Mouse (Mus musculus): Measurements from ENCODE around the gene Krt39. TPM values are rescaled to one million over a fixed set of nuclear protein-coding genes. Genes with fewer than 3 reads are reported as not detected.

Gene Krt39
- polyA plus RNA-seq, 1 experiment from 2014 or later = not detected

DNA sequence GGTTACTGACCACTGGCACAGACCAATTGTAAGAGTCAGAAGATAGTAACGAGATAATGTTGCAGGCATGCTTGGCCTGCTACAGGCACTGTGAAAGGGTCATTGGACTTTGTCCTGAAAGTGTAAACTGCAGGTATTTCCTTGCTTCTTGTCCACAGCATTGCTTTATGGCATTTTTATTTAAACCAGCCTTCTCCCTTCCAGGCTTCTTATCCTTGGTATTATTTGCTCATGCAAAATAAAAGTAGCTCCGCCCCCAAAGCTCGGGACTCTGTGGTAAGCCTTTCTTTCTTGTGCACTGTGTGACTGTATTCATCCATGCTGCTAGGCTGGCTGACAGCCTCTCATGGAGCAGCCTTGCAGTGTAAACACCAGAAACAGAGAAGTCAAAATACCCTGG is 31.9 kb downstream of the Krt39 start:
- Histone ChIP-seq H3K4me1 (ENCODE audit: control insufficient read depth, insufficient read depth, low read length) (no peaks in the 10 kb centered on the region), H3K36me3 (ENCODE audit: control insufficient read depth, insufficient read depth, low read length) (no peaks in the 10 kb centered on the region), H3K9ac (ENCODE audit: low read depth, low read length) (no peak overlapping the region), H3K4me2 (ENCODE audit: low read length) (no peak overlapping the region), H3K4me3 (ENCODE audit: low read depth, low read length) (no peak overlapping the region), H3K9me3 (replicated peaks; ENCODE audit: control insufficient read depth, low read length, poor library complexity, severe bottlenecking) (no peaks in the 10 kb centered on the region), H3K27ac (ENCODE audit: low read length) (no peak overlapping the region), H3K27me3 (ENCODE audit: control insufficient read depth, insufficient read depth, low read depth, low read length) (no peaks in the 10 kb centered on the region)
- WGBS = 38% methylated on average over 3 of the region's 3 CpGs
- ATAC-seq = no peak

DNA sequence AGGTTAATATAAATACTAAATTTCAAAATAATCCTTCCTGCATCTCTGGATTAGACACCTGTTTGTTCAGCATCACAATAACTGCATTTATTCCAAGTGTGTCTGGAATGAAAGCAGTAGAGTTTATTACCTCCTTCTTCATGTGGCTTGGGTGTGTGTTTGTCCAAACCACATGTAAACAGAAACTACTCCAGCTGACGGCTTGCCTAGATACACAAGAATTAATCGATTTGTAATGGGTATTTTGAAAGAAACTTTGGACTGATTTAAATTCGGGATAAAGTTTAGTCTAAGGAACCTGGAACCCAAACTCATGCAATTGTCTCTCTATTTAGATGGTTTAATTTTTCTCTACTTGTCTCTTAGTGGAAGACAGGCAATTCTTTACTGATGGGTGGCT is 46.2 kb downstream of the Krt39 start:
- Histone ChIP-seq H3K4me3 (ENCODE audit: low read depth, low read length) (no peak overlapping the region), H3K4me2 (ENCODE audit: low read length) (no peak overlapping the region), H3K27me3 (ENCODE audit: control insufficient read depth, insufficient read depth, low read depth, low read length) (no peaks in the 10 kb centered on the region), H3K4me1 (ENCODE audit: control insufficient read depth, insufficient read depth, low read length) (no peaks in the 10 kb centered on the region), H3K36me3 (ENCODE audit: control insufficient read depth, insufficient read depth, low read length) (no peaks in the 10 kb centered on the region), H3K9me3 (replicated peaks; ENCODE audit: control insufficient read depth, low read length, poor library complexity, severe bottlenecking) (no peaks in the 10 kb centered on the region), H3K9ac (ENCODE audit: low read depth, low read length) (no peak overlapping the region), H3K27ac (ENCODE audit: low read length) (no peak overlapping the region)
- WGBS = 82% methylated on average over 3 of the region's 3 CpGs
- ATAC-seq = no peak

DNA sequence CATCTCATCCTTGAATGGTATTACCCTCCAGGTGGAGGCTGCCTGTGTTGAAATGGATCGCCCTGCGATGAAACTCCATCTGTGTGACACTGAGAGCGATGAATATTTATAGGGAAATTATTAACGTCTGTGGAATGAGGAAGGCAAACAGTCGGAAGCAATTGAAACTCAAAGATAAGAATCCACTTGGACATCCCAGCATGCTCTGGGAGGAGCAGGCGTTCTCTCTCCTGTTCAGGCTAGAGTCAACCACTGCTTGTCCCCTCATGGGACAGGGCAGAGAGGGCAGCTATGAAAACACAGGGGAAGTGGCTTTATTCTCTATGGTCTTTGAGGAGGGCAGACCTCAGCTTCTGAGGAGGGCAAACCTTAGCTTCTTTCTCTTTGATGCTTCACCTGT is 47.7 kb downstream of the Krt39 start:
- Histone ChIP-seq H3K27ac (ENCODE audit: low read length) (no peak overlapping the region), H3K4me1 (ENCODE audit: control insufficient read depth, insufficient read depth, low read length) (no peaks in the 10 kb centered on the region), H3K27me3 (ENCODE audit: control insufficient read depth, insufficient read depth, low read depth, low read length) (no peaks in the 10 kb centered on the region), H3K4me3 (ENCODE audit: low read depth, low read length) (no peak overlapping the region), H3K4me2 (ENCODE audit: low read length) (no peak overlapping the region), H3K36me3 (ENCODE audit: control insufficient read depth, insufficient read depth, low read length) (no peaks in the 10 kb centered on the region), H3K9me3 (replicated peaks; ENCODE audit: control insufficient read depth, low read length, poor library complexity, severe bottlenecking) (no peaks in the 10 kb centered on the region), H3K9ac (ENCODE audit: low read depth, low read length) (no peak overlapping the region)
- no peak for ATAC-seq
- WGBS = 60% methylated on average over 6 of the region's 6 CpGs

DNA sequence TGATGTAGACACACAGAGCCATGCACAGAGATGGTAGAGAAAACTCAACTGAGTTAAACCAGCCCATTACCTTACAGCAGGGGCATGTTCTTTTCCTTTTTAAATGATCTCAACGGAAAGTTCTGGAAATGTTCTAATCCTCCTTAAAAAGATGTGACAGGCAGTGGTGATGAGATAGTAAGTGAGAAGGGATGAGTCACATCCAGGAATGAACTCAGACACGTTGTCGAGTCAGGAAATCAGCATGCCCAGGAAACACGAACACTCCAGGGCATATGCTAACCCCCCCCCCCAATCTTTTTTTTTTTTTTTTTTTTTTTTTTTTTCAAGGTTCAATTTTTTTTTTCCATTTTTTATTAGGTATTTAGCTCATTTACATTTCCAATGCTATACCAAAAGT is 48.7 kb downstream of the Krt39 start:
- no peak overlapping the region for H3K4me3 ChIP-seq (ENCODE audit: low read depth, low read length)
- no peaks in the 10 kb centered on the region for H3K9me3 ChIP-seq (replicated peaks; ENCODE audit: control insufficient read depth, low read length, poor library complexity, severe bottlenecking)
- ATAC-seq = no peak
- 84% methylated on average over 4 of the region's 4 CpGs for WGBS
- no peak overlapping the region for H3K4me2 ChIP-seq (ENCODE audit: low read length)
- H3K9ac ChIP-seq (ENCODE audit: low read depth, low read length) = no peak overlapping the region
- H3K27me3 ChIP-seq (ENCODE audit: control insufficient read depth, insufficient read depth, low read depth, low read length) = no peaks in the 10 kb centered on the region
- H3K36me3 ChIP-seq (ENCODE audit: control insufficient read depth, insufficient read depth, low read length) = no peaks in the 10 kb centered on the region
- no peak overlapping the region for H3K27ac ChIP-seq (ENCODE audit: low read length)
- H3K4me1 ChIP-seq (ENCODE audit: control insufficient read depth, insufficient read depth, low read length) = no peaks in the 10 kb centered on the region

DNA sequence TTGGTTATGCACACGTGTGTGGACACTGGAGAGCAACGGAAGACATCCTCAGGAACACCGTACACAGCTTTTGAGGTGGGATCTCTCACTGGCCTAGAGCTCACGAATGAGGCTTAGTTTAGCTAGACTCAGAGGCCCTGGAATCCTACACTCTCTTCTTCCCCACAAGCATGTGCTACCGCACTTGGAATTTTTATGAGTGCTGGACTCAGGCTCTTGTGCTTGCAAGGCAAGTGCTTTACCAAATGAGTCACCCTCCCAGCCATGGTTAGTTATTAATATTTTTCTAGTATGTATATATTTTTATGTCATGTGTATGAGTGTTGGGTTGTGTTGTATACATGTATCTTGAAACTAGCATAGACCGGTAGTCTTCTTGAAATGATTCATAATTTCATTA is 49.2 kb downstream of the Krt39 start:
- 95% methylated on average over 6 of the region's 6 CpGs for WGBS
- no peak overlapping the region for H3K4me3 ChIP-seq (ENCODE audit: low read depth, low read length)
- no peak for ATAC-seq

DNA sequence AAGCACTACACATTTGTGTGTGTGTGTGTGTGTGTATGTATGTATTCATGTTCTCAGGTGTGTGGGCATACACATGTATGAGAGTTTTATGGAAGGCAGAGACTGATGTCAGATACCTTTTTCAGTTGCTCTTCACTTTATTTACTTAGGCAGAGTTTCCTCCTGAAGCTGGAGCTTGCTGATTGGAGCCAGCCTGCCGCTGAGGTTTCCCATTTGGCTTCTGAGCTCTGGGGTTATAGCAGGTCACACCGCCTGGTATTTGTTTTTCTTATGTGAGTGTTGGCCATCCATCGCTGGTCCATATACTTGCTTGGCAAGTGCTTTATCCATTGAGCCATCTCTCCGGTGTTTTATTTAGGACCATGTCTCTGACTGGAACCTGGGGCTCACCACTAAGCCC is 51.9 kb downstream of the Krt39 start:
- Histone ChIP-seq H3K36me3 (ENCODE audit: control insufficient read depth, insufficient read depth, low read length) (no peaks in the 10 kb centered on the region), H3K27ac (ENCODE audit: low read length) (no peak overlapping the region), H3K9me3 (replicated peaks; ENCODE audit: control insufficient read depth, low read length, poor library complexity, severe bottlenecking) (no peaks in the 10 kb centered on the region), H3K4me2 (ENCODE audit: low read length) (no peak overlapping the region), H3K9ac (ENCODE audit: low read depth, low read length) (no peak overlapping the region), H3K4me3 (ENCODE audit: low read depth, low read length) (no peak overlapping the region), H3K27me3 (ENCODE audit: control insufficient read depth, insufficient read depth, low read depth, low read length) (no peaks in the 10 kb centered on the region), H3K4me1 (ENCODE audit: control insufficient read depth, insufficient read depth, low read length) (no peaks in the 10 kb centered on the region)
- no peak for ATAC-seq
- 91% methylated on average over 4 of the region's 4 CpGs for whole genome bisulfite sequencing

More for the DNA sequence above, 49.2 kb downstream of the Krt39 start:
- no peak overlapping the region for H3K27ac ChIP-seq (ENCODE audit: low read length)
- no peak overlapping the region for H3K9ac ChIP-seq (ENCODE audit: low read depth, low read length)
- H3K4me2 ChIP-seq (ENCODE audit: low read length) = no peak overlapping the region
- no peaks in the 10 kb centered on the region for H3K36me3 ChIP-seq (ENCODE audit: control insufficient read depth, insufficient read depth, low read length)
- H3K27me3 ChIP-seq (ENCODE audit: control insufficient read depth, insufficient read depth, low read depth, low read length) = no peaks in the 10 kb centered on the region
- no peaks in the 10 kb centered on the region for H3K9me3 ChIP-seq (replicated peaks; ENCODE audit: control insufficient read depth, low read length, poor library complexity, severe bottlenecking)
- H3K4me1 ChIP-seq (ENCODE audit: control insufficient read depth, insufficient read depth, low read length) = no peaks in the 10 kb centered on the region

DNA sequence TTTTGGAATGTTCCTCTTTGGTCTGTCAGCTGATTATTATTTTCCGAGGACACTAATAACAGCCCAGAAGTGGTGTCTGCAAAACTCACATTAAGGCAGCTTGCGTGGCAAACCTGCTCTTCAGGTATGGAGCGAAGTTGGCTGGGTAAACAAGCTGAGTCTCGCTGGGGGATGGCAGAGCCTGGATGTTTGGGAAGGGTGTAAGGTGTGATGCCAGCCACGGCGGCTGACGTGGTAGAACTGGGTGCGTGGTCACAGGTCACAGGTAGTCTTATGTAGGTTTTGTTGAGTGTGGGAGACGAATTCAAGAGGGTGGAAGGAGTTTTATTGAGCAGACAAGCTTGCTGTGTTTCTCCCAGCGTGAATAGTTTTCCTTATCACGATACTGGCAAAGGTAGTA is 52.6 kb downstream of the Krt39 start:
- ATAC-seq = no peak
- no peak overlapping the region for H3K4me2 ChIP-seq (ENCODE audit: low read length)
- WGBS = 88% methylated on average over 11 of the region's 11 CpGs
- no peak overlapping the region for H3K4me3 ChIP-seq (ENCODE audit: low read depth, low read length)
- H3K9ac ChIP-seq (ENCODE audit: low read depth, low read length) = no peak overlapping the region
- no peaks in the 10 kb centered on the region for H3K4me1 ChIP-seq (ENCODE audit: control insufficient read depth, insufficient read depth, low read length)
- H3K27ac ChIP-seq (ENCODE audit: low read length) = no peak overlapping the region
- no peaks in the 10 kb centered on the region for H3K9me3 ChIP-seq (replicated peaks; ENCODE audit: control insufficient read depth, low read length, poor library complexity, severe bottlenecking)
- H3K36me3 ChIP-seq (ENCODE audit: control insufficient read depth, insufficient read depth, low read length) = no peaks in the 10 kb centered on the region
- no peaks in the 10 kb centered on the region for H3K27me3 ChIP-seq (ENCODE audit: control insufficient read depth, insufficient read depth, low read depth, low read length)

DNA sequence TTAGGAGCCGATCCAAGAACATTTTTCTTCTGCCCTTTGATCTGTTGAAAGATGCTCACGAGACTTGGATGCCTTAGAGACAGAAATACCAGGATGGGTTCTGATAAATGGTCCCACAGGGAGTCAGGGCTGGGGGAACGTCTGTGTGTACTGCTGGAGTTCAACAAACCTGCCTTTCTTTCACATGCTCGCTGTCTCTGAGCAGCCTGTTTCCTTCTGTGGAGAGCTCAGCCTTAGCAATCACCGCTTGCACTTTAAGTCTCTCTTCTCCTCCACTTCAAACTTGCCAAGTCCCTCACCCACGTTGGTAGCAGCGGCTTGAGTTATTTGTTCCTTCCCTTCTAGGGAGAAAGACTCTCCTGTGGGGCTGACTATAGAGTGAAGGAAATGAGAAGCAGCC is 54.8 kb downstream of the Krt39 start:
- no peaks in the 10 kb centered on the region for H3K36me3 ChIP-seq (ENCODE audit: control insufficient read depth, insufficient read depth, low read length)
- 31% methylated on average over 7 of the region's 7 CpGs for WGBS
- no peak overlapping the region for H3K27ac ChIP-seq (ENCODE audit: low read length)
- no peak overlapping the region for H3K4me2 ChIP-seq (ENCODE audit: low read length)
- ATAC-seq = no peak
- no peak overlapping the region for H3K9ac ChIP-seq (ENCODE audit: low read depth, low read length)
- H3K4me1 ChIP-seq (ENCODE audit: control insufficient read depth, insufficient read depth, low read length) = no peaks in the 10 kb centered on the region
- H3K4me3 ChIP-seq (ENCODE audit: low read depth, low read length) = no peak overlapping the region
- H3K27me3 ChIP-seq (ENCODE audit: control insufficient read depth, insufficient read depth, low read depth, low read length) = no peaks in the 10 kb centered on the region
- H3K9me3 ChIP-seq (replicated peaks; ENCODE audit: control insufficient read depth, low read length, poor library complexity, severe bottlenecking) = no peaks in the 10 kb centered on the region

DNA sequence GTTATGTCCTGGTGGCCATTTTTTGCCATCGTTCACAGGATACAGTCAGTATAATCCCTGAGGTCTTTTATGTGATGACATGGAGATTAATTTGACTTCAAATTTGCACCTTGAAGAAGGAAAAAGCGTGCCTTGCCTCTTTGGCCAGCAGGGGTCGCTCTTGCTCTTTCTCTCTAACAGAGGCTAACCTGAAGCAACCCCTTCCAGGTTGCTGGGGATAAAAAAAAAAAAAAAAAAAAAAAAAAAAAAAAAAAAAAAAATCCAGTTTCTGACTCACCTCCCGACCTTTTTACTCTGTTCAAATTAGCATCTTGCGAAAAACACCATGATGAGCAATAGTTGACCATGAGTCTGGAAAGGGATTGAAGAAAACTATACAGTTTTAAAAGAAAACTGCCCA is 56.3 kb downstream of the Krt39 start:
- Histone ChIP-seq H3K36me3 (ENCODE audit: control insufficient read depth, insufficient read depth, low read length) (no peaks in the 10 kb centered on the region), H3K4me3 (ENCODE audit: low read depth, low read length) (no peak overlapping the region), H3K27ac (ENCODE audit: low read length) (no peak overlapping the region), H3K4me1 (ENCODE audit: control insufficient read depth, insufficient read depth, low read length) (no peaks in the 10 kb centered on the region), H3K9ac (ENCODE audit: low read depth, low read length) (no peak overlapping the region), H3K27me3 (ENCODE audit: control insufficient read depth, insufficient read depth, low read depth, low read length) (no peaks in the 10 kb centered on the region), H3K4me2 (ENCODE audit: low read length) (no peak overlapping the region), H3K9me3 (replicated peaks; ENCODE audit: control insufficient read depth, low read length, poor library complexity, severe bottlenecking) (no peaks in the 10 kb centered on the region)
- 5% methylated on average over 5 of the region's 5 CpGs for WGBS
- ATAC-seq = no peak

Measured in midbrain, embryonic 16.5 days (tissue).